Mouse (Mus musculus) adrenal gland, postnatal 36 days (tissue): ENCODE results near the gene Noto. TPM values are rescaled to one million over a fixed set of nuclear protein-coding genes. Genes with fewer than 3 reads are reported as not detected.

Experiments
- DNase-seq, 2 experiments: peaks; one replicate each; pipeline ENCODE4 v3.0.0; 2021; ENCODE audit warnings: mixed read lengths in 1 of 2
- total RNA-seq, 2 experiments: library from RNA; stranded (reverse); gene quantifications; 2 replicates each; pipeline ENCODE4 v1.2.3; 2021

The Noto gene
- total RNA-seq, 2 experiments from 2014 or later = not detected

- no peak for DNase-seq
Observed at GRCm38 (mm10) chr6:85475581-85475980, 51.9 kb downstream of the Noto start.

GRCm38 (mm10) chr6:85477366-85477917 lies 53.8 kb downstream of the Noto start:
- peak; percentile 54 to 56 for DNase-seq

- DNase-seq = no peak
Observed at GRCm38 (mm10) chr6:85478416-85478815, 54.7 kb downstream of the Noto start.

Other genes starting within 250 kb of the Noto start
- not detected for gene Emx1, start 236.4 kb upstream of the Noto start, total RNA-seq
- 10 to 100 TPM; 19.9 to 20.5 TPM for gene Sfxn5, start 90.5 kb upstream of the Noto start, total RNA-seq
- 10 to 100 TPM; 32.6 to 35.8 TPM for gene Rab11fip5, start 49.3 kb upstream of the Noto start, total RNA-seq
- gene Smyd5, start 8.1 kb downstream of the Noto start, total RNA-seq = 10 to 100 TPM; 31.2 to 35.9 TPM
- gene Cct7, start 27.6 kb downstream of the Noto start, total RNA-seq = 100 to 1,000 TPM; 267 to 301 TPM
- gene Pradc1, start 28.1 kb downstream of the Noto start, total RNA-seq = 10 to 100 TPM; 11.5 to 14.4 TPM
- under 1 TPM; 0.40 to 0.53 TPM for gene Fbxo41, start 79.1 kb downstream of the Noto start, total RNA-seq
- not detected for gene Egr4, start 89.7 kb downstream of the Noto start, total RNA-seq
- gene Alms1, start 163.6 kb downstream of the Noto start, total RNA-seq = 10 to 100 TPM; 10.1 to 12.0 TPM